Mouse (Mus musculus) C2C12 (cell line): ENCODE measurements at regions not wholly inside any gene's neighbourhood (a gene's known extent, or its start where the extent isn't known, plus 50 kb on each side); places are given as distances from the start of the nearest gene placed in this dataset.

Experiments
- CTCF ChIP-seq: IDR thresholded peaks from one replicate; pipeline ENCODE4 v1.5.1; 2011; ENCODE audit not compliant: control insufficient read depth, insufficient read depth, insufficient read length
- MAX ChIP-seq: IDR thresholded peaks from one replicate; pipeline ENCODE4 v1.6.1; 2011; ENCODE audit warnings: mild to moderate bottlenecking, control low read depth

GRCm38 (mm10) chr16:74464835-74465234, 53.2 kb upstream of the Robo2 start:
- TF ChIP-seq CTCF (no peak), MAX (no peak)
